Mouse (Mus musculus): ENCODE measurements around the gene Cobl.

- TF ChIP-seq CTCF (IDR thresholded peaks at IDR 0.05; ENCODE audit: low read depth) (no peak), EP300 (IDR thresholded peaks at IDR 0.05; ENCODE audit: low read depth) (no peak)
Observed at GRCm38 (mm10) chr11:12442283-12442682, 22.5 kb downstream of the Cobl start.
